Mouse (Mus musculus) neural tube, embryonic 14.5 days (tissue): Measurements from ENCODE around the gene Ncan. TPM values are rescaled to one million over a fixed set of nuclear protein-coding genes. Genes with fewer than 3 reads are reported as not detected.

Experiments used
- ATAC-seq: fragments of 200-750 bp; cut with Nextera tagmentation; 2 replicates; pipeline ENCODE4 v1.8.0; 2017; ENCODE audit warnings: low read depth, mild to moderate bottlenecking, moderate TSS enrichment, moderate library complexity
- H3K27ac ChIP-seq: fragments of 300-500 bp; sonication (generic); 2 replicates; pipeline ENCODE4 v1.5.1; 2014; ENCODE audit warnings: low read depth, mild to moderate bottlenecking, control low read depth, low read length, moderate library complexity, mixed read lengths
- H3K27me3 ChIP-seq: fragments of 300-500 bp; sonication (generic); 2 replicates; pipeline ENCODE4 v1.6.1; 2014; ENCODE audit warnings: low read length; ENCODE audit not compliant: control insufficient read depth, insufficient read depth
- H3K36me3 ChIP-seq: fragments of 300-500 bp; sonication (generic); 2 replicates; pipeline ENCODE4 v1.6.1; 2014; ENCODE audit warnings: low read length, mixed read lengths; ENCODE audit not compliant: control insufficient read depth, insufficient read depth
- H3K4me1 ChIP-seq: fragments of 300-500 bp; sonication (generic); 2 replicates; pipeline ENCODE4 v1.6.1; 2014; ENCODE audit warnings: low read length; ENCODE audit not compliant: control insufficient read depth, insufficient read depth
- H3K4me2 ChIP-seq: fragments of 300-500 bp; sonication (generic); 2 replicates; pipeline ENCODE4 v1.6.1; 2014; ENCODE audit warnings: mild to moderate bottlenecking, low read depth, low read length, control low read depth
- H3K4me3 ChIP-seq: fragments of 300-500 bp; sonication (generic); 2 replicates; pipeline ENCODE4 v1.5.1; 2014; ENCODE audit warnings: low read depth, low read length, control low read depth, mixed read lengths
- H3K9ac ChIP-seq: fragments of 300-500 bp; sonication (generic); replicated peaks from 2 replicates; pipeline ENCODE4 v1.6.1; 2014; ENCODE audit warnings: low read depth, mild to moderate bottlenecking, control low read depth, low read length, mixed read lengths
- H3K9me3 ChIP-seq: fragments of 300-500 bp; sonication (generic); 2 replicates; pipeline ENCODE4 v1.6.1; 2016; ENCODE audit warnings: low read length; ENCODE audit not compliant: control insufficient read depth
- WGBS: fragments of 180-500 bp; shearing (Covaris S2); extraction: QIAGEN DNeasy Blood & Tissue Kit; methylation state at CpG from one replicate; pipeline ENCODE4 v1.1.7; 2014; 5-methylcytosine and 5-hydroxymethylcytosine counted together
- polyA plus RNA-seq: library from polyadenylated mRNA; unstranded; fragments of >200 nt; fragmentation: Nextera tagmentation; extraction: Ambion mirVana; gene quantifications from 2 replicates; pipeline ENCODE4 v1.2.1, GENCODE M21; 2014

Ncan gene
- polyA plus RNA-seq, 1 experiment from 2014 or later, result 176 TPM

- Histone ChIP-seq H3K36me3 (no peaks in the 10 kb centered on the region), H3K9ac (no peak overlapping the region), H3K4me2 (no peak overlapping the region; the same call in 1 of the 2 replicates), H3K27me3 (no peaks in the 10 kb centered on the region), H3K27ac (no peak overlapping the region), H3K9me3 (no peaks in the 10 kb centered on the region), H3K4me3 (no peak overlapping the region), H3K4me1 (no peaks in the 10 kb centered on the region)
- WGBS, result 18% methylated on average over 22 of the region's 22 CpGs
- ATAC-seq, result peak; percentile 91
Measured at GRCm38 (mm10) chr8:70152537-70153257, 32.0 kb upstream of the Ncan start.

GRCm38 (mm10) chr8:70150158-70150557 lies 29.5 kb upstream of the Ncan start:
- H3K27me3 ChIP-seq, result no peaks in the 10 kb centered on the region
- no peak overlapping the region for H3K4me2 ChIP-seq
- 18% methylated on average over 13 of the region's 13 CpGs for WGBS
- H3K9me3 ChIP-seq, result no peaks in the 10 kb centered on the region
- H3K9ac ChIP-seq, result no peak overlapping the region
- no peak; the same call in 1 of the 2 replicates for ATAC-seq
- no peaks in the 10 kb centered on the region for H3K4me1 ChIP-seq
- no peak overlapping the region for H3K27ac ChIP-seq
- peaks cover 10% of the 10 kb centered on the region; the same call in 1 of the 2 replicates for H3K36me3 ChIP-seq
- H3K4me3 ChIP-seq, result no peak overlapping the region

GRCm38 (mm10) chr8:70147678-70148607 lies 27.3 kb upstream of the Ncan start:
- no peaks in the 10 kb centered on the region for H3K9me3 ChIP-seq
- H3K4me2 ChIP-seq, result no peak overlapping the region
- 87% methylated on average over 7 of the region's 7 CpGs for WGBS
- ATAC-seq, result no peak
- no peaks in the 10 kb centered on the region for H3K4me1 ChIP-seq
- no peaks in the 10 kb centered on the region for H3K27me3 ChIP-seq
- no peak overlapping the region for H3K27ac ChIP-seq
- H3K9ac ChIP-seq, result no peak overlapping the region
- peaks cover 14% of the 10 kb centered on the region for H3K36me3 ChIP-seq
- H3K4me3 ChIP-seq, result no peak overlapping the region

GRCm38 (mm10) chr8:70139981-70140380 lies 19.3 kb upstream of the Ncan start:
- no peak for ATAC-seq
- WGBS, result 15% methylated on average over 9 of the region's 9 CpGs
- H3K36me3 ChIP-seq, result peaks cover 23% of the 10 kb centered on the region

GRCm38 (mm10) chr8:70139026-70139857 lies 18.6 kb upstream of the Ncan start, which contains the start of the genes Rfxank, Borcs8 and Mef2b:
Gene Rfxank (minus strand): TSS chr8:70139154.
Gene Borcs8 (plus strand): TSS chr8:70139499.
Gene Mef2b (plus strand): TSS chr8:70139711.
- H3K4me2 ChIP-seq, result peak within 1 kb of the TSS; percentile 81
- H3K9ac ChIP-seq, result peak within 1 kb of the TSS; percentile 63
- peak within 1 kb of the TSS; percentile 82 for H3K27ac ChIP-seq
- H3K27me3 ChIP-seq, result no peaks in the 10 kb centered on the region
- ATAC-seq, result peak; percentile 97
- H3K36me3 ChIP-seq, result peaks cover 27% of the 10 kb centered on the region
- peaks cover 18% of the 10 kb centered on the region for H3K4me1 ChIP-seq
- H3K4me3 ChIP-seq, result peak within 1 kb of the TSS; percentile 60
- H3K9me3 ChIP-seq, result no peaks in the 10 kb centered on the region
- WGBS, result under 1% methylated on average over 46 of the region's 46 CpGs

More at GRCm38 (mm10) chr8:70139981-70140380, 19.3 kb upstream of the Ncan start:
- Histone ChIP-seq H3K9ac (peak overlapping the region; percentile 63), H3K4me3 (peak overlapping the region; percentile 60), H3K9me3 (no peaks in the 10 kb centered on the region), H3K4me2 (peak overlapping the region; percentile 81), H3K4me1 (peaks cover 18% of the 10 kb centered on the region), H3K27ac (peak overlapping the region; percentile 82), H3K27me3 (no peaks in the 10 kb centered on the region)

- Histone ChIP-seq H3K4me2 (peak overlapping the region; percentile 81), H3K27ac (no peak overlapping the region), H3K9me3 (no peaks in the 10 kb centered on the region), H3K36me3 (peaks cover 40% of the 10 kb centered on the region), H3K9ac (no peak overlapping the region), H3K27me3 (no peaks in the 10 kb centered on the region), H3K4me1 (peaks cover 18% of the 10 kb centered on the region), H3K4me3 (0 out of 2 replicates have a peak overlapping the region, but pooled peaks have one; percentile 60)
- ATAC-seq, result no peak
- 83% methylated on average over 4 of the region's 4 CpGs for WGBS
Measured at GRCm38 (mm10) chr8:70137890-70138289, 17.2 kb upstream of the Ncan start.

- Histone ChIP-seq H3K4me2 (no peak overlapping the region), H3K27me3 (no peaks in the 10 kb centered on the region), H3K27ac (no peak overlapping the region), H3K9ac (no peak overlapping the region), H3K36me3 (peaks cover 30% of the 10 kb centered on the region), H3K4me1 (peaks cover 21% of the 10 kb centered on the region), H3K9me3 (no peaks in the 10 kb centered on the region), H3K4me3 (no peak overlapping the region)
- WGBS, result 77% methylated on average over 4 of the region's 4 CpGs
- ATAC-seq, result no peak
Measured at GRCm38 (mm10) chr8:70136591-70136990, 15.9 kb upstream of the Ncan start.

- no peak for ATAC-seq
- no peak overlapping the region for H3K9ac ChIP-seq
- peaks cover 30% of the 10 kb centered on the region for H3K36me3 ChIP-seq
- H3K27ac ChIP-seq, result no peak overlapping the region
- H3K27me3 ChIP-seq, result no peaks in the 10 kb centered on the region
- H3K4me3 ChIP-seq, result no peak overlapping the region
- no peak overlapping the region for H3K4me2 ChIP-seq
- peaks cover 14% of the 10 kb centered on the region for H3K4me1 ChIP-seq
- 90% methylated on average over 9 of the region's 9 CpGs for WGBS
- no peaks in the 10 kb centered on the region for H3K9me3 ChIP-seq
Measured at GRCm38 (mm10) chr8:70134931-70135330, 14.3 kb upstream of the Ncan start.
